Mouse (Mus musculus): ENCODE measurements around the gene Rpusd4.

- no peak for TF ChIP-seq FLI1 (IDR thresholded peaks at IDR 0.05; ENCODE audit: low read length)
- no peak for TF ChIP-seq GATA1 (IDR thresholded peaks at IDR 0.05; ENCODE audit: borderline replicate concordance, low read length)
Measured at GRCm38 (mm10) chr9:35297791-35298190, 30.1 kb downstream of the Rpusd4 start.

Measured in megakaryocyte, embryonic 14.5 days (primary cell).